Mouse (Mus musculus) left cerebral cortex, postnatal 10 days (tissue): ENCODE measurements at regions not wholly inside any gene's neighbourhood (a gene's known extent, or its start where the extent isn't known, plus 50 kb on each side); places are given as distances from the start of the nearest gene placed in this dataset.

ENCODE experiments used
- DNase-seq, 2 experiments: peaks; one replicate each; pipeline ENCODE4 v3.0.0; 2021 to 2022; ENCODE audit warnings: low spot score in 2 of 2, mixed read lengths in 1 of 2; ENCODE audit errors: extremely low spot score in 1 of 2
- intact Hi-C: fragments of 180-260 bp; cut with DNase I; formaldehyde crosslinking; loops from one replicate; pipeline ENCODE4 v1.15.1; 2025

DNA sequence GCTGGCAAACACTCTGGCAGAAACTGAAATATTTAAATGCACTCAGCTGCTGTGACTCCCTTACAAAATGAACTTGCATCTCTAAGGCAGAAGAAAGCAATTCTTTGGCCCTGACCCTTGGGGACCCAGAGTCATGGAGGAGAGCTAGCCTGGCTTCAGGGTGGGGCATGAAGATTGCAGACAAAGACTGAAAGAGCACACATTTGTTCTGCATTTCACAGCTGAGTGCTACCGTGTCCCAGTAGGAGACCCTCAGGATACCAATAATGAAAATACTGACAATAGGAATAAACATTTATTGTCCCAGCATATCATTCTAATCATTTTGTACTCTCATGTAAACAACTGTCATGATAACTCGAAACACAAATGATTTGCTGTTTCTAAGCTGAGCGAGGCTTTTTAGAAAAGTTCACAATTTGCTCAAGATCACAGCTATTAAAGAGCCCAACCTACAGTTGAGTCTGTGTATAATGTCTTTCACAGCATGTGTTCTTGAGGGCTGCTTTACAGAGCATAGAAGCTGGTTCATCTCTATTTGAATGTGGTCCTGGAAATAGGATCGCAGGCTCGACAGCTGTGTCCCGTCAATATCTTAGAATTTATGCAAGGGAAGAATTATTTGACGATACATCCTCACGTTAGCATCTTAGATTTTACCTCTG, 490.1 kb downstream of the Dhx35 start:
- intact Hi-C loops, result no loop called here

DNA sequence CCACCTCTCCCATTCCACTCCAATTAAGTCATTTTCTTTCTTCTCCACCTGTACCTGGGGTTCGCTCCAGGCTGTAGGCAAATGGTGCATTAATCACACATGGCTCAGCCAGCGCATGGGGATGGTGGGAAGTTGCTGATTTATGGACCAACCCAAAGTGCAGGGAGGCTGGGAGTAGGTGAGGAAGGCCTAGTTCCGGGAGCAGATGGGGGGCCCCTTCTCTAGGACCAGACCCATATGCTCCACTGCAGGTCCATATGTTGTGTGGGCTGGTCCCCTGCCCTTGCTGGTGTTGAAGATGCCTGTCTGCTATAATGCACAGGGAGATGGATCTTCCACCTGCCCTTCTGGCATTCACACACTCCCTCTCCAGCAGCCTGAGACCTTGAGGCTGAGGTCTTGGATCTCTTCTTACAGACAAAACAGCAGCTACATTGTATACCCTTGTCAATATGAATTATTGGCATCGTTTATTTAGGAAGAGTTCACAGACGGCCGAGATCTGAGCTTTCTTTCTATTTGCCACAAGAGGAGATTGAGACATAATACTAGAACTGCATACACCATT, 493.5 kb downstream of the Dhx35 start:
- intact Hi-C loops, result no loop called here
- no peak for DNase-seq

More for the DNA sequence above, 490.1 kb downstream of the Dhx35 start:
- no peak for DNase-seq

DNA sequence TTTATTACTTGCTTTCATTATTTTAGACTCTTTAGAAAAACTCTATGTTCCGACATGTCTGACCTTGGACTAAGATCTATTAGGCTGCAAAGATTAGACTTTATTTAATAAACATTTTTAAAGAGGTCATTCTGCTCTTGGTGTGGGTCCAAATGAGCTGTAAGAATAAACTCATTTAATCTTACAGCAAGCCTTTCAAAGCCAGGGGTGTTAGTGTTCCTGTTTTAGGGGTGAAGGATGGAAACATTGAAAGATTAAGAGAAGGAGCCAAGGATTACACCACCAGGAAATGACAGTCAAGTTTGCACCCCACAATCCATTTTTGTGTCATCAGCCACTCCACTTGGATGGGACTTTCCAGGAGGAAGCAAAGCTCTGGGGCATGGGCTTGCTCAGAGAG, 495.5 kb downstream of the Dhx35 start:
- no peak for DNase-seq
- intact Hi-C loops, result no loop called here

DNA sequence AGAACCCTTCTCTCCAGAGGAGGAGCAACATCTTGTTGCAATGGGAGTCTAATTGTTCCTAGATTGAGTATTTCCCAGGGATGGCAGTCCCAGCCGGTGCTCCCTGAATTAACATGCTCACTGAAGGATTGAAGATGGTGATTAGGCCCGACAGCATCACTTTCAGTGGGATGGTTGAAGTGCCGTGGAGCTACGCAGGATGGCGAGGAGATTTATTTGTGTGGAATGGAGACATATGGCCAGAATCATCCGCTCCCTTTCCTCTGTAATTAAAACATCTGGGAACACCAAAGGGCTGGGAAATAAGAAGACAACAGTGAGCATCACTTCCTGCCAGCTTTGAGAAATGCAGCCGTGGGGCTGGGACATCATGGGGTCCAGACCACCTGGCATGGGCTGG, 512.4 kb downstream of the Dhx35 start:
- intact Hi-C loops, result no loop called here
- DNase-seq, result no peak

DNA sequence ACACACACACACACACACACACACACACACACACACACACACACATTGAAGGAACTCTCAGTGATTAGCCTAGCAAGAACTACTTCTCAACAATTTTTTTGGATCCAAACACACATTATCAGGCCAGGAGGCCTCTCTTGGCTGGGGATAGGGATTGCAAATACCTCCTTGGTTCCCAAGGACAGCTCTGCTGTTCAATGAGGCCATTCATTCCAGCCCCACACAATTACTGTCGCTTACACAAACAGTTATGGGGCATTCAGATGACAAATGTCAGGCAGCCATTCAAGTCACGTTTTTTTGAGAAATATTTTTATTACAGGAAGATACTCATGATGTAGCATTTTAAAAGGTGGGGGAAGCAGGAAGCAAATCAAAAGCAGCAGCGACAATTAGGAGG, 540.1 kb downstream of the Dhx35 start:
- intact Hi-C loops, result loop anchor here (10.0 kb wide), 1 partner anchor 280 kb away; no protein-coding TSS in a partner anchor
- DNase-seq, result no peak

DNA sequence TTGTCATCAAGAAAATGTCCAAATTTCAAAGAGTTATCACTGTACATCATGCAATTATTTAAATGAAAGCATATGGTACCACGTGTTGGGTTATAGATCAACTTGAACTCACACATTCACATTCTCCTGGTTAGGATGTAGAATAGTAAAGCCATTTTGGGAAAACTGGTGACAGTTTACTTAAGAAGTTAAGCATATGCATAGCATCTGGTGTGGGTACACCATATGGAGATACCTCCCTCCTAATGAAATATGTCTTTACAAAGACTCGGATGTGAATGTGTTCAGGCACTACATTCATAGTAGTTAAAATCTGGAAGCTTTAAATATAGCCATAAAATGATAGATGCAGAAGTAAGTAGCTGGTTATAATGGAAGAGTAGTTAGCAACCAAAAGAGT, 542.0 kb downstream of the Dhx35 start:
- intact Hi-C loops, result loop anchor here (10.0 kb wide), 1 partner anchor 282 kb away; no protein-coding TSS in a partner anchor
- no peak for DNase-seq

DNA sequence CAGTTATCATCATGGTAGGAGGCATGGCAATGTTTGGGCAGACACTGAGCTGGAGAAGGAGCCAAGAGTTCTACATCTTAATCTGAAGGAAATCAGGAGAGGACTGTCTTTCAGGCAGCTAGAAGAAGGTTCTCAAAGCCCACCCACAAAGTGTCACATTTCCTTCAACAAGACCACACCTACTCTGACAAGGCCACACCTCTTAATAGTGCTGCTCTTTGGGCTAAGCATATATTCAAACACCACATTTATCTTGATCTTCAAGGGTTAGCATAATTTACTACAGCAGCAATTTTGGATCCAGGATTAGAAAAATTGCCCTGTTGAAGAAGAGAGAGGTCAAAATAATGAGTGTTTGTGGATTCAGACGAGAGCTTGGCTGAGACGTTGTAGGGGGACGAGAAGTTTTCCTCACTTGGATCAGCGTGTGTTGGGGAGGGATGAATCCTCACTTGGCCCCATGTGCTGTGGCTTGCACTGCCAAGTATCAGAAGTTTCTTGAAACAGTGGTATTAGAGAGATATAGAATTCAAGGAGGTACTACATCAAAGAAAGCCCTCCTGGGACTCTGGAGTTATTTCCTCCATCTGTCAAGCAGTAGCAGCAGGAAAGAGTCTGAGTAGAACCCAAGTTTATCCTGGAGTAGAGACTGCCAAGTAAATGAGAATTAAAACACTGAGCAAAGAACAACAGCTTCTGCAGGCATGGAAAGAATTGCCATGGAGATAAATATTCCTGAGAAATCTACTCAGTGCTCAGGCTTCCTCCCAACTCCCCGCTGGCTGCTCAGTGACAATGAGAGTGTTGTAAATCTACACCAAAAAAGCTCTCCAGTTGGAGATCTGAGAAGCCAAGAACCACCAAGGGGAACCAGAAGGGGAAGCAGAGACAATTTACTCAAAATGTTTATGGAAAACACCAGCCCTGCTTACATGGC, 549.3 kb downstream of the Dhx35 start:
- intact Hi-C loops, result no loop called here
- DNase-seq, result peak; percentile 26 to 48

DNA sequence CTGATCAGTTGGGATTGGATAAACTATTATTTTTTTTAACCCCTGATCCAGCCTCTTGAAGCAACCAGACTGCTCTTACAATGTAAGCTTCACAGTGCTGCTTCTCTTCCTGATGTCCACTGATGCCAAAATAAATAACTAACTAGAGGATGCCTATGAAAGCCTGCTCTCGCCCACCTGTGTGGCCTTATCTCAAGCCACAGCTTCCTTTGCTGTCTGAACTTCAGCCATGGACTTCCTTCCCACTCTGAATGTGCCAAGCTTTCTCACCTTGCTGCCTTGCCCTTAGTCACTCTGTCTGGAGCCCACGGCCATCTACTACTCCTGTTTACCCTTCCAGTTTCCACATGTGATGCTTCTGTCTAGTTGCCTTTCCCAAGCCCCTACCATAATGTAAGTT, 559.6 kb downstream of the Dhx35 start:
- peak in 1 of 2 experiments; percentile 40 for DNase-seq
- intact Hi-C loops, result no loop called here

DNA sequence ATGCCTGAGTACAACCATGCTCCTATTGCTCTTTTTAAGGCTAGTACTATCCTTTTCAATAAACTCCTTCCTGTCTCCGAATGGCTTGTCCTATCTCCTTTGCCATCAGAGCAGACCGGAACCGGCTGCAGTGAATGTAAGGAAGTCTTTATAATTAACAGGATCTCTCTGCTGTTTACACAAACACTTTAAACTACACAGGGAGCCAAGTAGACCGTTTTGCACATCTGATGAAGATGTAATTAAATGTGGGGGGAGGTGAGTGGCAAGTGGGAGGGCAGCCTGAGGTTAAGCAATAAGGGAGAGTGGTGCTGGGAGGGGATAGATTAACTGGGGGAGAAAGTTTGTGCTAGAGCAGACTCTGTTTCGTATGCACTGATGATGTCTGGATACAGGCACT, 561.9 kb downstream of the Dhx35 start:
- intact Hi-C loops, result no loop called here
- DNase-seq, result peak in 1 of 2 experiments; percentile 20

DNA sequence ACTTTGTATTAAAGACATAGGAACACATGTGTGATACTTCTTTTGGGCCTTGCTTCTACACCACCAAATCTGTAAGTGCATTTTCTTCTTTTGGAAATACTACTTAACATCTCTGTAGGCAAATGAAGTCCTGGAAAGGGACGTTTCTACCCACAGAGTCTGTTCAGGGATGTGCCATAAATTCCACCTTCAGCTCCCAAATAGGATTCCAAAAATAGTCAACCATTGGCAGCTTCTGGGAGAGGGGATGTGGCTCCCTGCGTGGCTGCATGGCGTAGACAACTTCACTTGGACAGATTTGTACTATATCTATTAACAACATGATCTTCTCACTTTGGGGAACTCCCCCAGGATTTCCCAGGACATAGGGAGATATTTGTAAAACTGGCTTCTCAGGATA, 566.8 kb downstream of the Dhx35 start:
- intact Hi-C loops, result no loop called here
- peak in 1 of 2 experiments; percentile 11 for DNase-seq

DNA sequence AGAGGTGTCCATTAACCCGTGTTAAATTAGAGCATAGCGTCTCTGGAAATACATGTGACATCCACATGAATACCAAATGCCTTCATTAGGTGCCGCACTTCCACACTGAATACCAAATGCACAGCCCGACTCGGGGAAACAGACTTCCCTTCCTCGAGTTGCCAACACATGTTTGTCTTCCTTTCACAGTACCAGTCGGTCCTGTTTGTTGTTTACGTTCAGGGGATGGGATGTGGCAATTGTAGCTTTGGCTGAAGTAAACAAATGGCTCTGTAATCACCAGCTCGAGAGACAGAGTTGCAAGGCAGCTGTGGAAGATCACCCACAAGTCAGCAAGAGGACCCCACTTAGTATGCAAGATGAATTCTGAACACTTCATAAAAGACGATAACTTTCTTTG, 598.3 kb downstream of the Dhx35 start:
- no peak for DNase-seq
- intact Hi-C loops, result no loop called here

DNA sequence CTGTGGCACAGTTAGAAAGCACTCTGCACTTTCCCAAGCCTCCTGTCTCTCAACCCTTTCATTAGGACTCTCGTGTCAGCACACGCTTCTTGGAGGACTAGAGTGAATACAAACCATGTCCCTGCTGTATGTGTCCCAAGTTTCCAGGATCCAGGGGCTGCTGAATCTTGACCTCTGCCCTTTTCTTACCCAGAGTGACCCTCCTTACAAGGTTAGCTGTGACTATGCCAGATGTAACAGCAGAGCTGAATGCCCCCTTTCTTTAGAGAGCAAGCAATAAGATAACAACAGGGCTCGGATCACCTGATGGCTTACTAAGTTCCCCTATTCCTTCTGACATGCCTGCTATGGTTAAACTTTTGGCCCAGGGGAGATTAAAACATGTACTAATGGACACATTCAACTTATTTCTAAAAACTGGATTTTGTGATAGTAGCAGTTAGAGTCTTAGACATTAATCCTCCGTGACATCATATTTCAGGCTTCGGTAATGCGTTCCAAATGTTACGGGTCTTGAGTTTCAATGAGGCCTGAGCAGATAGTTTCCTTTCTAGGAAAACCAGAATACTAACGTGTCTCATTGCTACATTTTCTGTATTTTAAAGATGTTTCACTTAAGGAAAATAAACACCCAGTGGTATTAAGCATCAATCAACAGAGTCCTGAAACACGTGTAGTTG, 607.0 kb downstream of the Dhx35 start:
- intact Hi-C loops, result no loop called here
- no peak for DNase-seq

DNA sequence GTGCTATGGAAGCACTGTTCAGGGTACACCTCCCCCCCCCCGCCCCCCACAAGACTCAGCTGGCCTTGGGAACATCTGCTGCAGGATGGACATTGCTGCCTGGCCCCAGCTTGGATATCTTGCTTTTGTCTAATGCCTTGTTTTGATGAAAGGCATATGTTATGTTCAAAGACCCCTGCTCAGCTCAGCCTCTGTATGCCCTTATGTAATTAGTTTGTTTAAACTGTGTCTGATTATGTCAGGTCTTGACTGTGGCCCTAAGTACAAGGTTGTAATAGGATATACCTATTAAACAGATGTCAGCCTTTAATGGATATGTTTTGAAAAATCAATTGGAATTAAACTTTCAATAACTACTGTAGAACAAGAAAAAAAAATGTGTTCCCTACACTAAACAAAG, 610.3 kb downstream of the Dhx35 start:
- intact Hi-C loops, result no loop called here
- no peak for DNase-seq

DNA sequence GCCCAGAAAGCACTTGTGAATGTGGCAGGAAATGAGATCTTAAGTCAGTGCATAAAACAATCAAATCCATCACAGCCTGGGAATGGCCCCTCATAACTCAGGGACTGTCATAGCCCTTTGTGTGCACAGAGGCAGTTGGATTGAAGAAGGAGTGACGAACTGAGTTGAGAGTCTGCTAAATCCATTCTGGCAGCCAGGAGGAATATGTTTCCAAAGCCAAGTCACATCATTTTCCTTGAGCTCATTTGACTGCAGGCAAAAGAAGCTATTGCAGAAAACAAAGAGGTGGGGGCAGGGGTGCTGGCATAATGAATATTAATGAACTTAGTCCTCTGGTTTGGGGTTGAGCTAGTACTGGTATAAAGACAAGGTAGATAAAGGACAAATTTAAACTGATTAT, 620.0 kb downstream of the Dhx35 start:
- intact Hi-C loops, result no loop called here
- DNase-seq, result no peak

DNA sequence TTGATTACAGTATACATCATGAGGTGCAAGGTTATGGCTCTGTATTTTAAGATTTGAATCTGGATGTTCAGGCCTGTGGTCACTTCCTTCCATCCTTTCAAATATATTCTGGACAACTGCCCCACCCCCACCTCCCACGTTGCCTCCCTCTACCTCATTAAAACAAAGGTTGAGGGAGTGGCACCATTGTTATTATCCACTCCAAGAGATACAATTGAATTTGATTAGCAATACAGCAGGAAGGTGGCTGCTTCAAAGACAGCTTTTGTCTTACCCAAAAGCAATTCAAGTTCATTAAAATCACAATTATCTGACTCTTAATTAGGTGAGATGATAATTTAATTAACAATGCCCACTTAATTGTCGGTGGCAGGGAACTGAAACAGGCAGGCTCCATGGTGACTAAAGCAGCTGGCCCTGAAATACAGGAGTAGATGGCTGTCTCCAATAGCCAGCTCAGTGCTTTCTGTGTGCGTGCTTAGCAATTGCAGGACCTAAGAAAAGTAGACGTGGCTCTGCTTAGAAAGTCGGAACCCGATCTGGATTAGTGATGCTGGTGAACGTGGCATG, 623.8 kb downstream of the Dhx35 start:
- no peak for DNase-seq
- intact Hi-C loops, result no loop called here

DNA sequence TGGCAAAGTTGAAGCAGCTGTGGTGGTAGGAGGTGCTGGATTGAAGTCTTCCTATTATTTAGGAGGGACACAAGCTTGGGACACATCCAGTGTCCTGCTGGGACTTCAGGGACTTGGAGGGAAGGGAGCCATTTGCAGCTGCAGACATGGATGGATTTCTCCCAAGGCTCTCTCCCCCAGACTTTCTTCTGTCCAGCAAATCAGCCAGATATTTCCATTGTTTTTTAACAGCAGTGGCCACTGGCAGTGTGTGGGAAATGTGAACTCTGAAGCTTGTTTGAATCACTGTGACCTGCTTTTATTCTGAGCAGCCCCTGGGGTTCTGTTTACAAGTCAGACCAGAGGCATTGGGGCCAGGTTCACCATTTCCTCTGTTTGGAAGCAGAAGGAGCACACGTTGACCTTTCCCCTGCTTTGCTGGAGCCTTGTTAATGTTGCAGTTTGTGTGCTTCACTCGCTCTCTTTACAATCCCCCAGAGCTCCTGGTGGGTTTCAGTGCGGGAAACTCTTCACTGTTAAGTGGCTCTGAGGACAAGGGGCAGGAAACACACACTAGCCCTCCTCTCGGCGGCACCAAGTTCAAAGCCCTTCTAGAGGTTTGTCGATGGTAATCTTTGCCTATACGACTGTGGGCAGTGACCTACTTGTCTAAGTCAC, 627.8 kb downstream of the Dhx35 start:
- peak in 1 of 2 experiments; percentile 48 for DNase-seq
- intact Hi-C loops, result no loop called here

DNA sequence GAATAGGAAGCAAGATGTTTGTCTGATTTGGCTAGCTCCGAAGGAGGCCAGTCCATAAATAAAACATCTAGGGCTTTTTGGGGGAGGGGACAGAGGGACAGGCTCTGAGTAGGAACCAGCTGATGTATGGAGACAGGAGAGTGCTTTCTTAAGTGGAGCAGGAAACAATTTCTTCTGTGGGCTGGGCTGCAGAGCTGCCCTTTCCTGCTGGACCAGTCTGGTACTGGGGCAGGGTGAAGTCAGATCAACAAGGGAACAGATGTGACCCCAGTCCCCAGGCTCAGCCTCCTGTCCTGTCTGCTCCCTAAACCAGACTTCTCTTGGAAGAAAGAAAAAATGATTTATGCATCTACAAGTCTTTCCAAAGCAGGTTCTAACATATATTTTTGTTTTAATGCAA, 633.6 kb downstream of the Dhx35 start:
- intact Hi-C loops, result no loop called here
- DNase-seq, result no peak

DNA sequence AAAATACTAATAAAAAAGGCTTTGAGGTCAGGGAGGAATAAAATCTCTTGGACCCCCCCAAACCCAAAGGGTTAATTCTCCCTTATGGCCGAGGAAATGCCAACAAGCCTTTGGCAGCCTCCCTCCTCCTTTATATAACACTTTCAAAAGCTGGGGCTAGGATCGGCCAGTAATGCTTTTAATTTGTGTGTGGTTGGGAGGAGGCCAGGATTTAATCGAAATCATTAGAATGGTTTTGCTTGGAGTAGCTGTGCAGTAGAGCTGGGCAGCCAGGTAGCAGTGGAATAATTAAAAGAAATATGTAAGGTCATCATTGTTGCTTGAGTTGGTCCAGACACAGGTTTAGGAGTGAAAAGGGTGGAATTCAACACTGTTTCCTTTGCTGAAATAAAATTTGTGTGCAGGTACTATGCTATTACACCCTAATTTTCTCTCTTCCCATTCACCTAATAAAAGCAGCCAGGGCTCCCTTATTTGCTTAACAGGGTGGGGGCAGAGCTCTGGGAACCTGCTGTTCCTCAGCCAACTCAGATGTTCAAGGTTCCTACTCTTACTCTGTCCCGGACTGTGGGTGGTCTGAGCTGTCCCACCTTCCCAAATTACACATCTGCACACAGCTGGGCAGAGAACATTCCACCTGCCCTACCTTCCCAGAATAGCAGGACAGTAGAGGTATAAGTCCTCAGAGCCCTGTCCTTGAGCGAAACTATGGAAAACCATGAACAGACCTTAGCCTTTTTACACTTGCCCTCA, 636.1 kb downstream of the Dhx35 start:
- no peak for DNase-seq
- intact Hi-C loops, result no loop called here
